Mouse (Mus musculus) embryo, embryonic 11 days (tissue): ENCODE data around the gene Cby1.
"Not testable (repeated sequence)": the region's sequence is repeated elsewhere in the genome, so short reads cannot be mapped to it uniquely, and the experiment has no call there.

Experiments used
- DNase-seq: peaks from one replicate; pipeline ENCODE4 v3.0.0-alpha.2; 2015

Gene Cby1

GRCm38 (mm10) chr15:79658531-79659375 lies at the start of gene Cby1, which contains the start of gene Fam227a:
Cby1 (plus strand) TSS chr15:79659199.
Fam227a (minus strand) TSS chr15:79658956.
- peak; percentile 95 for DNase-seq

GRCm38 (mm10) chr15:79609226-79609625 lies 49.8 kb upstream of the Cby1 start:
- DNase-seq, result no peak

- DNase-seq, result no peak
These were observed 43.5 kb upstream of the Cby1 start for GRCm38 (mm10) chr15:79615501-79615900.

GRCm38 (mm10) chr15:79616729-79617128 lies 42.3 kb upstream of the Cby1 start:
- no peak for DNase-seq

GRCm38 (mm10) chr15:79617135-79617534 lies 41.9 kb upstream of the Cby1 start:
- no peak for DNase-seq

GRCm38 (mm10) chr15:79618456-79618855 lies 40.5 kb upstream of the Cby1 start:
- no peak for DNase-seq

- peak; percentile 28 for DNase-seq
These were observed 39.1 kb upstream of the Cby1 start for GRCm38 (mm10) chr15:79619770-79620414.

GRCm38 (mm10) chr15:79630471-79630870 lies 28.5 kb upstream of the Cby1 start:
- DNase-seq, result no peak

- no peak for DNase-seq
These were observed 17.7 kb upstream of the Cby1 start for GRCm38 (mm10) chr15:79641135-79641817.

- DNase-seq, result no peak
These were observed 13.5 kb upstream of the Cby1 start for GRCm38 (mm10) chr15:79645483-79645882.

- DNase-seq, result no peak
These were observed 10.9 kb upstream of the Cby1 start for GRCm38 (mm10) chr15:79648130-79648529.

- DNase-seq, result peak; percentile 30
These were observed 8.4 kb upstream of the Cby1 start for GRCm38 (mm10) chr15:79650569-79650968.

- peak; percentile 21 for DNase-seq
These were observed 7.5 kb upstream of the Cby1 start for GRCm38 (mm10) chr15:79651481-79651880.

- DNase-seq, result no peak
These were observed 2.5 kb upstream of the Cby1 start for GRCm38 (mm10) chr15:79656451-79656850.

GRCm38 (mm10) chr15:79657837-79658530 lies 1.0 kb upstream of the Cby1 start:
- peak; percentile 91 for DNase-seq

GRCm38 (mm10) chr15:79661852-79662251 lies 2.9 kb downstream of the Cby1 start:
- DNase-seq, result no peak

GRCm38 (mm10) chr15:79664666-79665065 lies 5.7 kb downstream of the Cby1 start:
- no peak for DNase-seq

GRCm38 (mm10) chr15:79669195-79669594 lies 10.2 kb downstream of the Cby1 start:
- no peak for DNase-seq

GRCm38 (mm10) chr15:79670249-79670971 lies 11.4 kb downstream of the Cby1 start, which contains the start of gene Tomm22:
Tomm22 (plus strand) TSS chr15:79670861.
- DNase-seq, result peak; percentile 97

GRCm38 (mm10) chr15:79670972-79671299 lies 11.9 kb downstream of the Cby1 start:
- no peak for DNase-seq

- DNase-seq, result not testable (repeated sequence)
These were observed 12.9 kb downstream of the Cby1 start for GRCm38 (mm10) chr15:79671828-79672348.

GRCm38 (mm10) chr15:79677936-79678335 lies 18.9 kb downstream of the Cby1 start:
- DNase-seq, result no peak
